Mouse (Mus musculus): Measurements from ENCODE around the gene Tshz2.

The Tshz2 gene

DNA sequence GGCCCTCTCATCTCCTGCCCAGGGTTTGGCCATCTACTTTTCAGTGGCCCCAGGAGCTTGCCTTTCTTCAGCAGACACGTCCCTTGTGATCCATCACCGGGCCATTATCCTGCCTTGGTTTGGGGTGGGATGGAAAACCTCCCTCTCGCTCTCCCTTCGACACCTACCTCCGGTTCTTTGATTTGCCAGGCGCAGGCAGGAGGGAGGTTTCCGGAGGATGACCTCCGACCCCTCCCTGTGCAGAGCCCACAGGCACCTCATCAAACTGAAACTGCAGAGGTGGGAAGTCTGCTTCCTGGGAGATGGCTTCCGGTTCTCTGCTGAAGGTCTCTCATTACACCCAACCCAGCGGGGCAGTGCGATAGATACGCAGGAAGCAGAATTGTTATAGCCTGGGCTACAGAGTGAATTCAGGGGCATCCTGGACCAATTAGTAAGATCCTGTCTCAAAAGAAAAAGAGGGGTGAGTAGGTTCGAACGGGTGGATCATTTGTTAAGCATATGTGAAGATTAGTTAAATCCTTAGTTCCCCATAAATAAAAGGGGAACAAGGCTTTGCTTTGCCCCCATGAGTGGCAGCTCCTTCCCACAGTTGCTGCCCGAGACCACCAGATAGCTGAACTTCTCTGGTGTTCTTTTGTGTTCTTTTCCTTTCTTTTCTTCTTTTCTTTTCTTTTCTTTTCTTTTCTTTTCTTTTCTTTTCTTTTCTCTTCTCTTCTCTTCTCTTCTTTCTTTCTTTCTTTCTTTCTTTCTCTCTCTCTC, 70.1 kb downstream of the Tshz2 start:
- DNase-seq, result no peak

DNA sequence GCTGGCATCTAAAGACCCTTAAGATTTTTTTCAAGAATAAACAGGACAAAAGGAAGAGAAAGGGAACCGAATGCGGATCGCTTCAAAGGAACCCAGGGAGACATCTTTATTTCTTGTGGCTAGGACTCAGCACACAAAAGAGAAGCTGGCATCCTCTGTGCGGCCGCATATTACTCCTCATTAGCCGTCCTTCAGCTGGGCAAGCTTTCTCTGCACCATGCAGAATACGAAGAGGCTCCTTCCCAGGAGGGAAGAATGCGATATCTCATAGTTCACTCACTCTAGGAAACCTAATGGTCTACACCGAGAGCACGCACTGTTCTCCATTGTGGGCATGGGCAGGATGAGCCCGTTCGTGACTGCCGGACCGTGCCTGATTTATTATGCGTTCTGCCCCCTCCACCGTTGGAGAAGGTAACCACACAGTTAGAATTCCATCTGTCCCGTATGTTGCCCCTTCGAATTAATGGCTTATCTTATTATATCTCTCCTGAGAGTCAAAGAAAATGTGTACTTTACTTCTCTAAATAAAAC, 89.0 kb downstream of the Tshz2 start:
- DNase-seq, result no peak

DNA sequence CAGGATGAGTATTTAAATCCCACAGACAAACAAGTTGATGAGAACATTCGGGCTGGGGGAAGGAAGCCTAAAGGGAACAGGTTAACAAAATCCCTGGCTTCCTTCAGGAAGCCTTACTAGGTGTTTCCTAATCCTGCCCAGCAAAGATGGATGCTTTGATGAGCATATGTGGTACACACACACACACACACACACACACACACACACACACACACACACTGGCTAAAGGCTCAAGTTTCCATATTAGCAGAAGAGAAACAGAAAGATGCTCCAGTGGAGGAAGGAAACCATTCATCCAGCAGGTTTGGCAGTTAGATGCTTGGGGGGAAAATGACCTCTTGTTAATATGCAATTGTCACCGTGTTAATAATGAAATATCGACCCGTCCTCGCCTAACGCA, 89.5 kb downstream of the Tshz2 start:
- DNase-seq, result no peak

DNA sequence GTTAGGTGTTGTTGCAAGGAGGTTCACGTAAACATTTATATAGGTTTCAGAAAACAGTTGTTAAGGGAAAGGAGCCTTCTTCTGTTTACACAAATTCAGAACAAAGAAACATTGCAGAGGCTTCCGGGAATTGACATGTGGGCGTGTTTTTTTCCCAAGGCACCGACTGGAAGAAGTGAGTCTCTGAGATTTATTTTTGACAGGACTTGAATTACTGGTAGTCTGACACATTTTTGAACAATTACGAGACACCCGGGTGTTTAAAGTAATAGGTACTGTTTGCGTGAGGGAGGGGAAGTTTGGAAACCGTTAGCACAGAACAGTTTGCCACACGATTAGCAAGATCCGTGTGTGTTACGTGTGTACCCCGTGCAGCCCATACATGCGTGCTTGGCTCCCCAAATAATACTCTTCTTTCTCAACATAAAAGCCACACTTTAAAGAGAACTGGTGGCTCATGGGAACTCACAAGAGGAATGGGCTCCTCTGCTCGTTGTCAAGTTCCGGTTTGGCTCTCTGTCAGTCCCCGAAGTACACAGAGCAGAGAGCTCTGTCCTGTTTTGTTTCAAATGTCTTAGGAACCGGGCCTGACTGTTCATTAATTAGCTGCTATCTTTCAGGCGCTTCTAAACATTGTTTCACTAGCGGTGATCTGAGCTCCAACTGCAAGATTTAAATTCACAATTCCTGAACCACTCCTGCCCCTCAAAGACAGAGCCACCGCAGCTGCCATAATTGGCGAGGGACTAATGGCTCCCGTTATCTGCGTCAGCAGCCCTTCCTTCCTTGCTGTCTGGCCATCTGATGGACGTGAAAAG, 91.0 kb downstream of the Tshz2 start:
- no peak for DNase-seq

DNA sequence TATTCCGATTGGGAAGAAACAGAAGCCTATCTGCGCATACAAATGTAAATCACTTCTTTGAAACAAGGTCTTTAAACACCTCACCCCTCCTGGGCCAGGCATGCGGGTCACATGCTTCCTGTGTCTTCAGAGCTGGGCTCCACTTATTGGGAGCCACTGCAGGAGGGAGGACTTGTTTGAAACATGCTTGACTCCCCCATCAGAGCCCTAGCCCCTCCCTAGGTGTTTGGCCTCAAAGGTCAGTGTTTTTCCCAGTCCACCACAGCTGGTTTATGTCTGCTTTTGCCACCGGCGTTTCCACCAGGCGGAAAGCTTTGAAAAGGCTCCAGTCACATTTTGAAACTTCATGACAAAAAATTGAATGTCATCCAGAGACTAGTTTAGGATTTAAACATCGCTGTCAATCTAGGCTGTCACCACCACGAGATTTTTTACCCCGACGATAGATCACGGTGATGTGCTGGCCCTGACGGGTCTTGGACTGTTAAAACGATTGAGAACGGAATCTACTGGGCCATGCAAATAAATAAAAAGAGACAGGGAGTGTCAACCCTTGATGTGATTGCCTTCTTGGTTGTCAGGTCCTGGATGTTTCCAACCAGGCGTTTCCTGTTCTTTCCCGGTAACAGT, 96.0 kb downstream of the Tshz2 start:
- DNase-seq, result no peak

DNA sequence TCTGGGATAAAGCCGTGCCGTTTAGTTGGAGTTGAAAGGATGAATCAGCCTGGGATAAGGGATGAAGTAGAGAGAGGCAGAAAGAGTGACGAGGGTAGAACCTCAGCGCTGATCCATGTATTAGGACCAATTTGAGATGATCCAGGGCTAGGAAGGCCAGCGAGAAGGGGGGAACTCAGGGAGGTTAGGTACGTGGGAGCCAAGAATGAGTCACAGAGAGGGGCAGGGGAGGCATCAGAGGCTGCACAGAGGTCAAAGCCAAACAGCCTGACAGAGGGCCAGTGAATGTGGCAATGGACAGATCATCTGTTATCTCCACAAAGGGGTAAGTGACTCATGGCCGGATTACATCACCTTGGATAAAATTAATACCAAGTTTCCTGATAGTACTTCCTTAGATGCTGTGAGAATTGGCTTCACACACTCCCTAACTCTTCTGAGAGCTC, 97.8 kb downstream of the Tshz2 start:
- no peak for DNase-seq

DNA sequence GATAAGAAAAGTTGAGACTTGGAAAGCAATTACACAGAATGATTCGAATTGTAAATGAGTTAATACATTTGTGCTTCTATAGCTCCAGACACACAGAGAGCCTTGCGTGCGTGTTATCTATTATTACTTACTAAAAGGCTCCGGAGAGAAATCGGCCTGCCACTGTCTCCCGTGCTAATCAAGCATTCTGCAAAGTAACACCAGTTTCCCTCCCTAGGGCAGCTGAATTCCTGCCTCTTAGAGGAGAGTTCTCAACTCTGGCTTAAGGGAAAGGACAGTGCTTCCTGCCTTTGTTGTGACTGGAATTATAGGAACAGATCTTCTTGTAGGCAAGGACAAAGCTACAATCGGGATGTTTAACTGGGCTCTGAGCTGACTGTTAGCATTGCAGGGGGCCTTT, 101.2 kb downstream of the Tshz2 start:
- DNase-seq, result no peak

DNA sequence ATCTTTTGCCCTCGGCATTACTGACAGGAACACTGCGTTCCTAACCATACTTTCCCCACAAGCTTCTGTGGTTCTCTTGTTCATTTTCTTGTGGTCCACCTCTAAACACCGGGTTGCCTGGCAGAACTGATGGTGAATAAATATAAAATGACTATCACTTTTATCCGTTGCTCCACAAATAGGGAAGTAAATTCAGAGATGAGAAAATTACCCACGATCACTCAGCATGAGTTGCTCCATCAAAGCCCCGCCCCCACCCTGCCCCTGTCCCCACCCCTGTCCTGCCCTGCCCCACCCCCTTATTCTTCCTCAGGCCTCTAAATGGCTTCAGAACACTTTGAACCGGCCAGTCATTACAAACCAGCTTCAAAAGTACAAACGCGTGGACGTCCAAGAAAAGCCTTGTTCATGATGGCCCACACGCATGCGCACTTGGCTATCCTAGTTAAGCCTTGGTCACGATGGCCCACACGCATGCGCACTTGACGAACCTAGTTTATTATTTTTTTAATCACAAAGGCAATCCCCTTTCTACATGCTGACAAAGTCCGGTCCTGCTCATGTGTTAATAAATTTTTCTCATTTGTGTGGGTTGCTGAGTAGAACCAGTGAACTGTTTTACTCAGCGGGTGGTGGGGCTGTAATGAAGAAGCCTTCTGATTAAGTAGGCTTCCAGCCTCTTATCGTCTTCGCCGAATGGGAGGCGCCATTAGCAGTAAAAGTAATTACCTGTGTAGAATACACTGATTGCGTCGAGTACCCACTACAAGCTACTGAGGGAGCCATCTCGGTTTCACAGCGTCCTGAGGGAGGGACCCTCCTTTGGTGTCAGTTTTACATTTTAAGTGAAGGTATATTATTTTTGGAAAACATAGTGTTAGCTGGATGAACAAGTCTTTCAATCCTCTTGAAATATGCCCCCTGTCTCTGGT, 102.9 kb downstream of the Tshz2 start:
- no peak for DNase-seq

DNA sequence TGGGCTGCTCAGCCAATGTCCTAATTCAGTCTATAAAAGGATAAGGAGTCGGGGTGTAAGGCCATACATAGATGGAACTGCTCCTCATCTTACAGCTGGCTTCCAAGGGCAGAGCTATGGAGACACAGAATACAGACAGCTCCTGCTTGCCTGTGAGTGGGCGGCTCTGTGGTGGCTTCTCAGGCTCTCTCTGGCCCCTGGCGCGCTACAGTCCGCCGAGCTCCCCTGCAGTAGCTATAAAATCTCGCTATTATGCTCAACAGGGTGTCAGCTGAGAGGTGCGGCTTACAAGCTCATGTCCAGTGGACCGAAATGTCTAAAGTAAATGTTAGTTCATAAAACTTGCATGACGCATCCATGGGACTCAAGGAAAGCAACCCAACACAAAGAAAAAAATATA, 108.2 kb downstream of the Tshz2 start:
- DNase-seq, result no peak

DNA sequence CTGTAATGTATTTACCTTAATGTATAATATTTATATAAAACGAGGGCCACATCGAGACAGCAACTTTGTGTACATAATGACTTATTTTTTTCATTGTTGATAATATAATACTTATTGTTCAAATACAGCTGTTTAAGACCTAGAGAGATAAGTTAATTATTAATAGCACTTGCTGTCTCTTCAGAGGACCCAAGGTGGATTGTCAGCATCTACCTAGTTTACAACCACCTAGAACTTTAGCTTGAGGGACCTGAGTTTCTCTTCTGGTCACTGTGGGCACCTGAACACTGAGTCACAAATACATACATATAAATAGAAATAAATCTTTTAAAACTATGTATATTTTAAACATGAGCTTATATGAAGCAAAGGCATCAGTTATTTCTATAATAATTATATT, 110.0 kb downstream of the Tshz2 start:
- no peak for DNase-seq

DNA sequence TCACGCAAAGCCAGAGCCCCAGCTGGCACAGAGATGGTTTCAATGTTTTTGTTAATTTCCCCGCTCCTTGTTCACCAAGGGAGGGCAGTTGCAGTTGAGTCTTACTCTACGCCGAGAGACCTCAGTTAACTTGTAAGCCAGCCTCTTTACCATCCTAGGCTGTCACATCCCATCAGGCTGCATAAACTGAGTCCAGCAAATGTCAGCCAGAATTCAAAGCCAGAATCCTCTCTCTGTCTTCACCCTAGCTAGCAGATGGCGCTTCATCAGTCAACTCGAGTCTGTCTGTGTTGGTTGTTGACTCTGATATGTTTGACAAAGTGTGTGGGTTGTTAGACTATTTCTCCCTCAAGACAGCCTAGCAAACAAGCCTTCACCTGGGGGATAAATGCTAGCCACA, 110.5 kb downstream of the Tshz2 start:
- no peak for DNase-seq

DNA sequence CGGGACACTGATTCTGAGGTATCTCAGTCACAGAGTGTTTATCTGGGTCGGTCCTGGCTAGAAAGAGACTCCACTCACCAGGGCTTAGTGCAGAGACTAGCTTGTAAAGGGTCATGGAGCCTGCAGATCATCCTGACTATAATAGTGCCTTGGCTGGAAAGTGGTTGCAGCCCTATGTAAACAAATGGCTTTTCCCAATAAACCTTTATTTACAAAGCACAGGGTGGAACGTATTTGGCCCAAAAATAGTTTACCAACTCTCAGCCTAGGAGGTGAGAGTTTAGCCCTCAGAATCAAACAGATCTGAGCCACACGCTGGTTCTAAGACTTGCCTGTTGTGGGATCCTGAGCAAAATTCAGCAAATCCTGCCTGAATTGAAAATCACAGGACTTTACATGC, 111.1 kb downstream of the Tshz2 start:
- DNase-seq, result no peak

DNA sequence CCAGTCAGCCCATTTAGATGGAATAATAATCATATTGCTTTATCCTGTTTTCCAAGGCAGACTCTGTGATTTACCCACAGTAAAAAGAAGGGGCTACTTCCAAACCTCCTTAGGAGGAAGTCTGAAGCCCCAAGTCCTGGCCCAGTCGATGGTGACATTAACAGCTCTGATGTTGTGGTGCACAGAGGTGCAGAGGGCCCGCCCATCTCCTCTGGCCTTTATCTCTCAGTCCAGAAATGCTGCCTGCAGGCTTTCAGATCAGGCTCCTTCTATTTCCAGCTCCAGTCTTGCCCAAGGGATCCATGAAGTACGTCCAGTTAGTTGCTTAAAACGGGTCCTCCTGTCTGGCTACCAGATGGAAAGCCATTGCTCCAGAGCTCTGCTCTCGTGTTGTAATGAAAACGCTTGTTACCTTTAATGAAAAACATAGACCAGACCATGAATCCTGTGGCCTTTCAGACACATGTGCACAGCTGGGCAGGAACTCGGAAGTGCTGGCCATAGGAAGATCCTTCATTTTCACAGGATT, 114.4 kb downstream of the Tshz2 start:
- no peak for DNase-seq

DNA sequence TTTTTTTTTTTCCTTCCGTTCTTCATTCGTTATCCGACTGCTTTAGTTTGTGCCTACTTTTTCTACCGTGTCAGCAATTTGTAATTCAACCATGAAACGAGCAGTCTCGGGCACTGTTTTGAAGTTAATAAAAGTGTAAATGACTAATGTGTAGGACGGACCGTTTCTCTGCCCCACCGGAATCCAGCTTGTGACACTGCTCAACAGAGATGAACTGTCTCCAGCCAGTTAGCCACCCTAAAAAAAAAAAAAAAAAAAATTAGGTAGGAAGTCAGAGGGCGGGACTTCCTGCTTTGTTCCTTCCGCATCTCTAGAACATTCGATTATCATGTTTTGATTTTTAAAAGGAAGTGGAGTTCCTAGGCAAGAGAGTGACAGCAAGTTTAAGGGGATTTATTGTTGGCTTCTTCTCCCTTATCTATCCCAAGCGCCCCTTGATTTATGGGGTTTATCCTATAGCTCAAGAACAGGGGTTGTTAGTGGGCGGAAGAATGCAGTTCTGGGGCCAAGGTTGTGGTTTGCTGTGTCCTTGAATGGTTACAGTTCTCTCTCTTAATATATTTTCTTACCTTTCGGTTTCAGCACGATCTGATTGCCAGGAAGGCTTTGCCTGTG, 116.6 kb downstream of the Tshz2 start:
- no peak for DNase-seq

DNA sequence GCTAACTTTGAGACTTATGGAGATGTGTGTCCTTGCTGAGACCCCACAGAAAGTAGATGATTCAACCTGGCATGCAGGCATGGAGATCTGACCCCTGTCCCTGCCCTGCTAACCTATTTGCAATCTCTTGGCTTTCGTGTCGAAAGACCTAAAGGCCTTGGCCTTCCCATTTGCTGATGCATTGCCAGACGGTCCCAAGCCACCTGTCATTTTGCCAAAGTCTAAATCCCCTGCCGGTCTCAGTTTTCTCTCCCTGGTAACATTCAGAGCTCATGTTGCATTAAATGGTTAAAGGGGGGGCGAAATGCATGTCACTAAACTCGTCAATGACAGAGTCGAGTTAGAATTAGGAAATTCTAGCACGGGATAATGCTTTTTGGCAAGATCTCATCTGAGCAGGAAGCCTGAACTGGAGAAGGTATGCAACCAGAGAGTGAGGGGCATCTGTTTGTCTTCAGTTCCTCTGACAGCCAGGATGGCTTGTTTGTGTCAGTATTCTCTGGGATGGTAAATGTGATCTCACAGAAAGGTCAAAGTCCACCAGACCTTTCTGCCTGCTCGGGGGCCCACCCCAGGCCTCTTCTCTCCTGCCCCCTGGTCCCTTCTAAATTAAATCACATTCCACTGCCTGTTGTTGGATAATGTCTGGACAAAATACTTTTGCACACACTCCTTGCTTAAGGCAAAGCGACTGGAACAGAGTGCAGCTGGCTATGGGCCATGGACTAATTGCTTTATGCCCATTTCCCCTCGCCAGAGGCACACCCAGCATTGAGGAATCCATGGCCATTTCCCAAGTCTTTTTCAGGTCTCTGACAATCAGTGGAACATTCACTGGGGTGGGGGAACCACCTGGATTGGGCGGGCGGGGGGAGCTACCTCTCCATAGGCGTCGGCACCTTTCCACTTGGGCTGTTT, 118.0 kb downstream of the Tshz2 start:
- DNase-seq, result no peak

DNA sequence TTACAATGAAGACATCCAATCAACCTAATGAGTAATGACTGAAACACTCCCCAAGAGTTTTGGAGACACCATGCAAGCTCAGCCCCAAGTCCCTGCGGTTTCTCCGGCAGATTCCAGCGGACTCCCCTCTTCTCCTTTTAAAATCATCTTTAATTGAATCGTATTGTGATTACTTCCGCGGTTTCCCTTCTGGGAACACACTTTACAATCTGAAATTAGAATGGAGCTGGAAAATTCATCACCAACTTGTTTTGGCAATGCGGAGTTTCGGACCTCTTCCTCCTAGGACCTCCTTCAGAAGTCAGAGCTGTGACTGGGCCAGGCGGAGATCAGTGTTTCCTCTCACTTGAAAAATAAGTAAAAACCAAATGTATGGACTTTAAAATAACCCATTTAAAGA, 119.3 kb downstream of the Tshz2 start:
- no peak for DNase-seq

DNA sequence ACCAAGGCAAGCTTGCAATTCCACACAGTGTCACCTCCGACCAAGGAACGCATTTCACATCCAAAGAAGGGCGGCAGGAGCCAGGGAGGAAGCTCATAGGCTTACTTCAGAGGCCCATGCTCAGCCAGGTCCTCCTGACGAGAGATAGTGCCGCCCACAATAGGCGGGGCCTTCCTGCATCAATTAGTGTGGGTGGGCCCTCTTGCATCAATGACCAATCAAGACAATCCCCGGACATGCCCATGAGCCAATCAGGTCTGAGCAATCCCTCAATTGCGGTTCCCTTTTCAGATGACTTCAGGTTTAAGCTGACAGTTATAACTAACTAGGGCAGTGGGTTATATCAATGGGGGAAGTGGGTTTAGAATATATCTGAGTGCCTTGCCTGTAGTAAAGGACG, 120.6 kb downstream of the Tshz2 start:
- DNase-seq, result no peak

DNA sequence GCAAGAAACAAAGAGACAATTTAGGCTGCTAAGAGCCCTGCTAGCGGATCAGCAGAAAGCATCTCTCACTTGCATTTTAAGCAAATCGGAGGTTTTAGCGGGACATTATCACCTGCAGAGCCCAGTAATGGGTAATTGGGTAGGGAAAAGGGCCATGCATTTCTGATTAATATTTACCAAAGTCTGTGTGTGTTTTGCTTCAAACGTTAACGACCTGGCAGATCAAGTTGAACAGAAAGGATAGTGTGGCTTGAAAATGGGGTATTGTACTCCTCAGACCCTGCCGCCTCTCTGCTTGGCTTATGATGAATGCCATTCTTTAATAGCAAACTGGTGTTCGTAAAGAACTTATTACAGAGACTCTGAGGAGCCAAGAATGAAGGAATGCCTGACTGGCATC, 122.3 kb downstream of the Tshz2 start:
- DNase-seq, result no peak

DNA sequence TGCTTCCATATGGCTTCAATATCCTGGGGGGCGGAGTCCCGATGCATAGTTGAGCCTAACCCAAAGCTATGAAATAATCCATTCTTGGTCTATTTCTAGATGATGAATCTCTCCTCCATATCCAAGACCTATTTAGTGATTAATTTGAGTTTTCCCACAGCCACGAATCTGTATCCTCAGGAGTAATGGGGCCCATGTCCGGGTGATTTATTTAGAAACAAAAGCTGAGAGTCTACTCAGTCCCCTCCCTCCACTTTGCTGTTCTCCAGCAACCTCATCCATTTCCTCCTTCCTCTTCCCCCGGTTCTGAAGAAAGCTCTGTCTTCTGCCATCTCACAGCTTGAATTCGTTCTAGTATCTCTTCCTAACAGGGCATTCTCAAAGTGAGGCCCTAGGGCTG, 125.3 kb downstream of the Tshz2 start:
- DNase-seq, result no peak

DNA sequence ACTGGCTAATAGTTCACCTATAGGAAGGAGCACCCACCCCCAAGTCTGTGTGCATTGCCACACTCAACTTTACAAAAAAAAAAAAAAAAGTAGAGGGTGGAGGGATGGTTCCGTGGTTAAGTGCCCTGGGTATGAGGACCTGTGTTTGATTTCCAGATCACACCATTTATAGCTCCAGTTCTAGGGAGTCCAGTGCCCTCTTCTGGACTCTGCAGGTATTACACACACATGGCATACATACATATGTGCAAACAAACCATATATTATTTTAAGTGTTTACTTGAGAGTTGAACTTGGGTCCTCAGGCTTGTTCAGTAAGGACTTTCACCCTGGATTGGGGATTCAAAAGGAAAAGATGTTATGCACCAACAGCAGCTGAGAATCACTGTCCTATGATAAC, 127.3 kb downstream of the Tshz2 start:
- DNase-seq, result no peak

DNA sequence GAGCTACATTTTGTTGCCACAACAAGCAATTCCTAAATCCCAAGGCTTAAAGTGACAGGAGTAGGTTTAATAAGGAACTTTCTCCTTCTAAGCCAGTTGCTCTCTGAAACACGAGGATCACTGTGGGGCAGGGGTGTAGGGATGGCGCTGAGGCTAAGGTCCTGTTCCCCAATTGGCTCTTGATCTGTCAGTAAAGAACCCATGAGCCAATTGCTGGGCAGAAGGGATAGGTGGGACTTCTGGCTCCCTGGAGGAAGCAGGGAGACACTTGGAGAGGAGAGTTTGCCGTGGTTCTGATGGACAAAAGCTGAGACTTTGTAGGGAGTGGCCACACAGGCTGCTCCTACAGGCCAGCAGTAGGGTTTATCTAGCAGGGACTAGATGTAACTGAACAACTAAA, 128.9 kb downstream of the Tshz2 start:
- no peak for DNase-seq

All from right cerebral cortex, postnatal 14 days (tissue).